ENCODE assay signal across 11 mouse cellular contexts in genomic region chr1:163380072-163380471, GRCm38 (mm10). TPM values are rescaled to one million over a fixed set of nuclear protein-coding genes. Genes with fewer than 3 reads are reported as not detected.
A peak's percentile ranks its signal among the peaks of the same experiment; 100 is the strongest.
DNase-seq lines count a peak whose midpoint lies in the region; ATAC-seq and TF ChIP-seq lines count a peak whose summit lies in the region.
"Had no signal": no experiment of that assay in that cellular context is flagged by ENCODE, and none has a peak within 500 bp of the region (broad histone marks: within the 10 kb centered on the region; RNA-seq: fewer than 3 reads in every experiment).

No protein-coding gene starts in this region.

- no peak for TF ChIP-seq CTCF in heart, postnatal 0 days (IDR thresholded peaks at IDR 0.05; ENCODE audit: low read depth)
- no peak for TF ChIP-seq CTCF in liver, postnatal 0 days (IDR thresholded peaks at IDR 0.05; ENCODE audit: low read depth)

- peaks cover 21% of the 10 kb centered on the region; the same call in 1 of the 2 replicates for H3K4me1 ChIP-seq in brown adipose tissue, adult 24 weeks (ENCODE audit: control insufficient read depth, insufficient read depth, insufficient read length, low read length)
- 0 out of 2 replicates have a peak, but pooled peaks cover 5% of the 10 kb centered on the region for H3K4me1 ChIP-seq in heart, postnatal 0 days (ENCODE audit: control insufficient read depth, insufficient read depth)
- no peaks in the 10 kb centered on the region for H3K4me1 ChIP-seq in liver, postnatal 0 days (ENCODE audit: insufficient read depth)
- no peaks in the 10 kb centered on the region for H3K4me1 ChIP-seq in midbrain, embryonic 11.5 days (ENCODE audit: control insufficient read depth, insufficient read depth, low read length)
- H3K4me1 ChIP-seq: limb, embryonic 15.5 days had no signal

- H3K27me3 ChIP-seq in heart, postnatal 0 days (ENCODE audit: control insufficient read depth, insufficient read depth, low read length): no peaks in the 10 kb centered on the region
- no peaks in the 10 kb centered on the region for H3K27me3 ChIP-seq in liver, postnatal 0 days (ENCODE audit: insufficient read depth, low read length)
- H3K27me3 ChIP-seq in midbrain, embryonic 11.5 days (ENCODE audit: control insufficient read depth, insufficient read depth, low read length): no peaks in the 10 kb centered on the region
- H3K27me3 ChIP-seq: limb, embryonic 15.5 days had no signal

- WGBS in heart, postnatal 0 days: 34% methylated on average over 4 of the region's 4 CpGs
- WGBS in liver, postnatal 0 days (ENCODE audit: insufficient replicate concordance): 62% methylated on average over 4 of the region's 4 CpGs
- WGBS in midbrain, embryonic 11.5 days: 41% methylated on average over 4 of the region's 4 CpGs

- no peaks in the 10 kb centered on the region for H3K9me3 ChIP-seq in heart, postnatal 0 days (replicated peaks; ENCODE audit: control insufficient read depth, low read length)
- no peaks in the 10 kb centered on the region for H3K9me3 ChIP-seq in liver, postnatal 0 days (ENCODE audit: low read length)
- H3K9me3 ChIP-seq in midbrain, embryonic 11.5 days (ENCODE audit: control insufficient read depth, low read length): no peaks in the 10 kb centered on the region
- H3K9me3 ChIP-seq: limb, embryonic 15.5 days had no signal

- H3K4me3 ChIP-seq in brown adipose tissue, adult 24 weeks (ENCODE audit: insufficient read depth, low read depth, low read length): no peak overlapping the region
- H3K4me3 ChIP-seq in heart, postnatal 0 days (ENCODE audit: low read depth, low read length): no peak overlapping the region
- no peak overlapping the region for H3K4me3 ChIP-seq in liver, postnatal 0 days (ENCODE audit: low read depth, low read length)
- no peak overlapping the region for H3K4me3 ChIP-seq in midbrain, embryonic 11.5 days (ENCODE audit: low read depth, low read length)
- H3K4me3 ChIP-seq: limb, embryonic 15.5 days had no signal

- no peak for ATAC-seq in heart, postnatal 0 days (ENCODE audit: insufficient read depth, low read depth)
- no peak for ATAC-seq in liver, postnatal 0 days
- ATAC-seq in midbrain, embryonic 11.5 days (ENCODE audit: low FRiP score): no peak

- H3K36me3 ChIP-seq in heart, postnatal 0 days (replicated peaks; ENCODE audit: control insufficient read depth, insufficient read depth, low read length): 0 out of 2 replicates have a peak, but pooled peaks cover 6% of the 10 kb centered on the region
- no peaks in the 10 kb centered on the region; the same call in 1 of the 2 replicates for H3K36me3 ChIP-seq in liver, postnatal 0 days (replicated peaks; ENCODE audit: insufficient read depth, low read length)
- no peaks in the 10 kb centered on the region for H3K36me3 ChIP-seq in midbrain, embryonic 11.5 days (ENCODE audit: control insufficient read depth, insufficient read depth, low read length)
- H3K36me3 ChIP-seq: limb, embryonic 15.5 days had no signal

- peak; percentile 64 for DNase-seq in heart, adult 8-10 months (ENCODE audit: low spot score)
- DNase-seq in heart, postnatal 4 days: no peak
- DNase-seq in 416B (ENCODE audit: low read depth): peak; percentile 38
- peak; percentile 50 for DNase-seq in heart, postnatal 0 days (ENCODE audit: low spot score)
- no peak for DNase-seq in thymus, postnatal 14 days
- DNase-seq in liver, postnatal 0 days: no peak
- no peak for DNase-seq in midbrain, embryonic 11.5 days (ENCODE audit: low spot score, missing footprints)
- DNase-seq: cerebellum, adult 11 months; retina, postnatal 1 day had no signal

- peak overlapping the region; percentile 81 for H3K27ac ChIP-seq in brown adipose tissue, adult 24 weeks (replicated peaks; ENCODE audit: low read depth, low read length)
- peak overlapping the region; percentile 43 for H3K27ac ChIP-seq in heart, postnatal 0 days (ENCODE audit: low read depth)
- H3K27ac ChIP-seq in liver, postnatal 0 days (ENCODE audit: low read depth): no peak overlapping the region
- no peak overlapping the region for H3K27ac ChIP-seq in midbrain, embryonic 11.5 days (ENCODE audit: low read depth, low read length)
- H3K27ac ChIP-seq: limb, embryonic 15.5 days had no signal

- no peak overlapping the region for H3K4me2 ChIP-seq in heart, postnatal 0 days (ENCODE audit: low read depth, low read length)
- H3K4me2 ChIP-seq in liver, postnatal 0 days (ENCODE audit: low read depth, low read length): no peak overlapping the region
- H3K4me2 ChIP-seq in midbrain, embryonic 11.5 days: no peak overlapping the region
- H3K4me2 ChIP-seq: limb, embryonic 15.5 days had no signal

- TF ChIP-seq EP300 in heart, postnatal 0 days (IDR thresholded peaks at IDR 0.05; ENCODE audit: low read depth): no peak
- no peak for TF ChIP-seq EP300 in liver, postnatal 0 days (IDR thresholded peaks at IDR 0.05; ENCODE audit: low read depth)

- no peak overlapping the region for H3K9ac ChIP-seq in heart, postnatal 0 days (replicated peaks; ENCODE audit: low read depth, low read length)
- H3K9ac ChIP-seq in liver, postnatal 0 days (replicated peaks): no peak overlapping the region
- no peak overlapping the region for H3K9ac ChIP-seq in midbrain, embryonic 11.5 days (ENCODE audit: low read length)
- H3K9ac ChIP-seq: limb, embryonic 15.5 days had no signal

RNA-seq across cellular contexts. Expression of gene Gorab, which starts 23.4 kb away (rescaled TPM):
- 1 to 10 TPM; 2.4 to 4.0 (median 3.4) TPM for total RNA-seq in heart, adult 8-10 months (2022)
- total RNA-seq in heart, postnatal 4 days (2021): 1 to 10 TPM; 5.7 to 8.4 TPM
- polyA plus RNA-seq in brown adipose tissue, adult 24 weeks (2012; ENCODE audit: insufficient read depth, insufficient read length, missing spikeins): 4.0 and 5.5 TPM in 2 replicates
- 5.1 and 7.8 TPM in 2 replicates for total RNA-seq in heart, postnatal 0 days (2014; rRNA removed; ENCODE audit: low replicate concordance)
- polyA plus RNA-seq in heart, postnatal 0 days (2015; fragmentation: Nextera tagmentation; extraction: Ambion mirVana): 5.0 and 5.8 TPM in 2 replicates
- polyA plus RNA-seq in liver, postnatal 0 days (2015; fragmentation: Nextera tagmentation; extraction: Ambion mirVana): 3.1 and 3.4 TPM in 2 replicates
- polyA plus RNA-seq in midbrain, embryonic 11.5 days (2014; fragmentation: Nextera tagmentation; extraction: Ambion mirVana): 27.9 and 28.0 TPM in 2 replicates

Comparison
In these comparisons a context has a peak if more than half of its experiments do, and no peak if none do; other contexts are left out.
1. DNase-seq: peak in heart, adult 8-10 months (single experiment), 416B (single experiment) and heart, postnatal 0 days (single experiment); none in heart, postnatal 4 days (single experiment), thymus, postnatal 14 days (single experiment), liver, postnatal 0 days (single experiment) and midbrain, embryonic 11.5 days (single experiment).
2. H3K27ac ChIP-seq: peak in brown adipose tissue, adult 24 weeks (single experiment) and heart, postnatal 0 days (single experiment); none in liver, postnatal 0 days (single experiment) and midbrain, embryonic 11.5 days (single experiment).